In genomic region chr6:87733131-87733930, GRCm38 (mm10) we compare ENCODE assay signal across 9 mouse cellular contexts. TPM values are rescaled to one million over a fixed set of nuclear protein-coding genes. Genes with fewer than 3 reads are reported as not detected.
DNase-seq lines count a peak whose midpoint lies in the region; ATAC-seq lines count a peak whose summit lies in the region.
"Had no signal": no experiment of that assay in that cellular context is flagged by ENCODE, and none has a peak within 500 bp of the region (broad histone marks: within the 10 kb centered on the region; RNA-seq: fewer than 3 reads in every experiment).

No protein-coding gene starts in this region.

- H3K27ac ChIP-seq in forebrain, embryonic 10.5 days: no peak overlapping the region
- H3K27ac ChIP-seq in hindbrain, embryonic 11.5 days (ENCODE audit: low read depth, low read length): no peak overlapping the region
- no peak overlapping the region for H3K27ac ChIP-seq in liver, embryonic 11.5 days (ENCODE audit: low read depth, low read length)
- H3K27ac ChIP-seq in neural tube, embryonic 13.5 days (replicated peaks): peak overlapping the region; percentile 13; the same call in 1 of the 2 replicates

- peak; percentile 16 for DNase-seq in R1 (ENCODE audit: low read depth, low spot score)
- DNase-seq in forebrain, embryonic 10.5 days (ENCODE audit: extremely low spot score, low spot score): no peak
- peak; percentile 32 for DNase-seq in hindbrain, embryonic 11.5 days (ENCODE audit: low spot score)
- no peak for DNase-seq in liver, embryonic 11.5 days (ENCODE audit: low spot score)
- no peak for DNase-seq in adrenal gland, adult 18-20 months (ENCODE audit: low spot score in 2 of 2)
- no peak for DNase-seq in left cerebral cortex, postnatal 14 days (ENCODE audit: low spot score in 2 of 2)

- H3K4me1 ChIP-seq in forebrain, embryonic 10.5 days: peaks cover 58% of the 10 kb centered on the region
- H3K4me1 ChIP-seq in hindbrain, embryonic 11.5 days (replicated peaks; ENCODE audit: control insufficient read depth, insufficient read depth, low read length): peaks cover 18% of the 10 kb centered on the region; the same call in 1 of the 2 replicates
- H3K4me1 ChIP-seq in liver, embryonic 11.5 days (replicated peaks; ENCODE audit: control insufficient read depth, insufficient read depth, low read length): peaks cover 18% of the 10 kb centered on the region
- H3K4me1 ChIP-seq in neural tube, embryonic 13.5 days (replicated peaks): peaks cover 45% of the 10 kb centered on the region

- WGBS in forebrain, embryonic 10.5 days: 27% methylated on average over 14 of the region's 14 CpGs
- WGBS in hindbrain, embryonic 11.5 days: 28% methylated on average over 14 of the region's 14 CpGs
- WGBS in liver, embryonic 11.5 days: 43% methylated on average over 14 of the region's 14 CpGs
- WGBS in neural tube, embryonic 13.5 days: 25% methylated on average over 14 of the region's 14 CpGs

- no peaks in the 10 kb centered on the region for H3K9me3 ChIP-seq in forebrain, embryonic 10.5 days
- no peaks in the 10 kb centered on the region for H3K9me3 ChIP-seq in hindbrain, embryonic 11.5 days (ENCODE audit: control insufficient read depth, low read length)
- no peaks in the 10 kb centered on the region for H3K9me3 ChIP-seq in liver, embryonic 11.5 days (ENCODE audit: control insufficient read depth, low read length)
- H3K9me3 ChIP-seq in neural tube, embryonic 13.5 days: no peaks in the 10 kb centered on the region

- H3K27me3 ChIP-seq in forebrain, embryonic 10.5 days (ENCODE audit: poor library complexity, severe bottlenecking): peaks cover 97% of the 10 kb centered on the region
- peaks cover 45% of the 10 kb centered on the region for H3K27me3 ChIP-seq in hindbrain, embryonic 11.5 days (ENCODE audit: control insufficient read depth, insufficient read depth, low read length)
- peaks cover 60% of the 10 kb centered on the region for H3K27me3 ChIP-seq in liver, embryonic 11.5 days (replicated peaks; ENCODE audit: control insufficient read depth, insufficient read depth, low read length)
- peaks cover 38% of the 10 kb centered on the region for H3K27me3 ChIP-seq in neural tube, embryonic 13.5 days

- H3K36me3 ChIP-seq in forebrain, embryonic 10.5 days (replicated peaks): no peaks in the 10 kb centered on the region
- no peaks in the 10 kb centered on the region for H3K36me3 ChIP-seq in hindbrain, embryonic 11.5 days (ENCODE audit: control insufficient read depth, insufficient read depth, low read length)
- no peaks in the 10 kb centered on the region for H3K36me3 ChIP-seq in liver, embryonic 11.5 days (ENCODE audit: control insufficient read depth, insufficient read depth, low read length)
- no peaks in the 10 kb centered on the region for H3K36me3 ChIP-seq in neural tube, embryonic 13.5 days

- no peak overlapping the region for H3K9ac ChIP-seq in hindbrain, embryonic 11.5 days (ENCODE audit: low read depth, low read length)
- H3K9ac ChIP-seq in liver, embryonic 11.5 days (ENCODE audit: low read depth, low read length): no peak overlapping the region
- peak overlapping the region; percentile 65 for H3K9ac ChIP-seq in neural tube, embryonic 13.5 days

- H3K4me2 ChIP-seq in hindbrain, embryonic 11.5 days (replicated peaks; ENCODE audit: low read depth, low read length): peak overlapping the region; percentile 95
- H3K4me2 ChIP-seq in liver, embryonic 11.5 days: peak overlapping the region; percentile 88
- H3K4me2 ChIP-seq in neural tube, embryonic 13.5 days: peak overlapping the region; percentile 81

- intact Hi-C loops in left cerebral cortex, postnatal 14 days (cut with DNase I): no loop called here

- no peak for ATAC-seq in hindbrain, embryonic 11.5 days (ENCODE audit: low FRiP score)
- ATAC-seq in liver, embryonic 11.5 days (replicated peaks; ENCODE audit: low FRiP score): no peak
- no peak for ATAC-seq in neural tube, embryonic 13.5 days (ENCODE audit: low read depth)
- ATAC-seq in monocyte, adult 5-6 weeks (replicated peaks; ENCODE audit: insufficient number of reproducible peaks, low FRiP score, low TSS enrichment, poor library complexity, severe bottlenecking): no peak

- peak overlapping the region; percentile 64 for H3K4me3 ChIP-seq in forebrain, embryonic 10.5 days
- H3K4me3 ChIP-seq in hindbrain, embryonic 11.5 days (ENCODE audit: low read depth, low read length): peak overlapping the region; percentile 72
- no peak overlapping the region; the same call in 1 of the 2 replicates for H3K4me3 ChIP-seq in liver, embryonic 11.5 days (ENCODE audit: low read depth, low read length)
- H3K4me3 ChIP-seq in neural tube, embryonic 13.5 days: peak overlapping the region; percentile 65

RNA-seq across cellular contexts. Expression of gene Efcc1, which starts 2.7 kb away (rescaled TPM):
- polyA plus RNA-seq in forebrain, embryonic 10.5 days (2016; fragmentation: Nextera tagmentation; extraction: Ambion mirVana): 0.84 TPM in 2 replicates
- polyA plus RNA-seq in hindbrain, embryonic 11.5 days (2014; fragmentation: Nextera tagmentation; extraction: Ambion mirVana): 5.6 and 7.7 TPM in 2 replicates
- 0.45 and 0.57 TPM in 2 replicates for polyA plus RNA-seq in liver, embryonic 11.5 days (2014; fragmentation: Nextera tagmentation; extraction: Ambion mirVana)
- 4.3 TPM in 2 replicates for polyA plus RNA-seq in neural tube, embryonic 13.5 days (2015; fragmentation: Nextera tagmentation; extraction: Ambion mirVana)
- total RNA-seq in monocyte, adult 5-6 weeks (2017): not detected in 3 replicates
- under 1 TPM; 0.27 to 0.51 TPM for total RNA-seq in adrenal gland, adult 18-20 months (2021)
- 1 to 10 TPM; 4.0 to 4.3 TPM for total RNA-seq in left cerebral cortex, postnatal 14 days (2021)

RNA-seq across cellular contexts. Expression of gene Gp9, which starts 44.5 kb away (rescaled TPM):
- polyA plus RNA-seq in forebrain, embryonic 10.5 days (2016; fragmentation: Nextera tagmentation; extraction: Ambion mirVana): 2.5 and 3.2 TPM in 2 replicates
- 1.4 and 2.2 TPM in 2 replicates for polyA plus RNA-seq in hindbrain, embryonic 11.5 days (2014; fragmentation: Nextera tagmentation; extraction: Ambion mirVana)
- polyA plus RNA-seq in liver, embryonic 11.5 days (2014; fragmentation: Nextera tagmentation; extraction: Ambion mirVana): 37.2 and 37.3 TPM in 2 replicates
- 0.94 and 1.1 TPM in 2 replicates for polyA plus RNA-seq in neural tube, embryonic 13.5 days (2015; fragmentation: Nextera tagmentation; extraction: Ambion mirVana)
- 1.9 to 42.8 TPM (median 3.1 TPM) in 3 replicates for total RNA-seq in monocyte, adult 5-6 weeks (2017)
- total RNA-seq in adrenal gland, adult 18-20 months (2021): under 1 TPM in 1 of 2 experiments, not detected in 1; 0.70 TPM
- total RNA-seq in left cerebral cortex, postnatal 14 days (2021): 1 to 10 TPM; 1.3 TPM
- total RNA-seq: adrenal gland, postnatal 36 days had no signal

Comparison
In these comparisons a context has a peak if more than half of its experiments do, and no peak if none do; other contexts are left out.
1. DNase-seq: peak in R1 (single experiment) and hindbrain, embryonic 11.5 days (single experiment); none in forebrain, embryonic 10.5 days (single experiment), liver, embryonic 11.5 days (single experiment), adrenal gland, adult 18-20 months (0 of 2) and left cerebral cortex, postnatal 14 days (0 of 2).
2. Peak in every context shown above with its lines, with median percentiles within 50 percentile points of each other: H3K4me2 ChIP-seq.